Mouse (Mus musculus) cerebellum, adult 2 months (tissue): ENCODE results near the gene Wdr25. TPM values are rescaled to one million over a fixed set of nuclear protein-coding genes. Genes with fewer than 3 reads are reported as not detected.
A peak's percentile ranks its signal among the peaks of the same experiment; 100 is the strongest.

Experiments
- DNase-seq, 2 experiments: peaks; one replicate each; pipeline ENCODE4 v3.0.0; 2021
- H3K27ac ChIP-seq: fragments of 200-500 bp; 2 replicates; pipeline ENCODE4 v1.5.1; 2012; ENCODE audit warnings: low read length, control low read depth, inconsistent platforms; ENCODE audit not compliant: insufficient read depth
- H3K27me3 ChIP-seq: fragments of 200-500 bp; 2 replicates; pipeline ENCODE4 v1.6.1; 2012; ENCODE audit warnings: inconsistent platforms, mild to moderate bottlenecking, low read length, moderate library complexity; ENCODE audit not compliant: control insufficient read depth, insufficient read depth
- H3K4me1 ChIP-seq: fragments of 200-500 bp; 2 replicates; pipeline ENCODE4 v1.6.1; 2011; ENCODE audit warnings: low read length; ENCODE audit not compliant: control insufficient read depth, insufficient read depth
- H3K4me3 ChIP-seq: fragments of 200-500 bp; replicated peaks from 2 replicates; pipeline ENCODE3; 2011; ENCODE audit warnings: mild to moderate bottlenecking, low read depth, low read length, control low read depth; ENCODE audit not compliant: insufficient read depth
- CTCF ChIP-seq: fragments of 200-500 bp; IDR thresholded peaks from 2 replicates; pipeline ENCODE4 v1.5.1; 2011; ENCODE audit warnings: low read depth, mild to moderate bottlenecking, control low read depth, low read length, moderate library complexity, borderline replicate concordance; ENCODE audit not compliant: insufficient read depth
- POLR2A ChIP-seq: fragments of 200-500 bp; IDR thresholded peaks from 2 replicates; pipeline ENCODE4 v1.6.1; 2011; ENCODE audit warnings: low read length, control low read depth, borderline replicate concordance; ENCODE audit not compliant: insufficient read depth
- WGBS: fragments of 180-500 bp; shearing (Covaris S2); methylation state at CpG from one replicate; pipeline ENCODE4 v1.1.7; 2018; 5-methylcytosine and 5-hydroxymethylcytosine counted together
- polyA plus RNA-seq: library from polyadenylated mRNA; depleted of rRNA; stranded (reverse); fragments of >200 nt; gene quantifications from 2 replicates; pipeline ENCODE4 v1.2.3, GENCODE M21; 2012

The Wdr25 gene
- polyA plus RNA-seq, 1 experiment: 16.0 TPM

DNA sequence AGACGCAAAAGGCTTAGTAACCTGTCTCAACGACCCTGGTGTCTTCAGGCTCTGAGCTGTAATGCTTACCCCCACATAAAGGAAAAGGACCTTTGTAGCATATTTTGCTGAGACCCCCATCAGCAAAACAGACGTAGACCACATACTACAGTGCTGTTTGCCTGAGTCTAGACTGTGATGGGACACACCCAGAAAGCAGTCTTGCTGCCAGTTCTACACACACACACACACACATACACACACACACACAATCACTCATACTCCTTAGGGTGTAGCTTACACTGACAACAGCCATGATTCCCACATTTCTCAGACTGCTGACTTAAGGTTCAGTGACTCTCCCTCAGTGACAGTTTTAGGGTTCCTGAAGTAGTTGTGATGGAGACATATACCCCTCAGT lies 12.2 kb upstream of the Wdr25 start:
- Histone ChIP-seq H3K27me3 (no peaks in the 10 kb centered on the region), H3K4me1 (no peaks in the 10 kb centered on the region), H3K4me3 (no peak overlapping the region), H3K27ac (no peak overlapping the region)
- no peak for DNase-seq
- TF ChIP-seq POLR2A (no peak), CTCF (no peak)
- 78% methylated on average over 3 of the region's 3 CpGs for WGBS

GRCm38 (mm10) chr12:108882776-108883175 lies 10.7 kb upstream of the Wdr25 start:
- DNase-seq: no peak
- no peak overlapping the region for H3K27ac ChIP-seq
- WGBS: 92% methylated on average over 8 of the region's 8 CpGs
- no peak overlapping the region for H3K4me3 ChIP-seq
- no peak for TF ChIP-seq CTCF
- no peak for TF ChIP-seq POLR2A
- no peaks in the 10 kb centered on the region for H3K27me3 ChIP-seq
- no peaks in the 10 kb centered on the region for H3K4me1 ChIP-seq

DNA sequence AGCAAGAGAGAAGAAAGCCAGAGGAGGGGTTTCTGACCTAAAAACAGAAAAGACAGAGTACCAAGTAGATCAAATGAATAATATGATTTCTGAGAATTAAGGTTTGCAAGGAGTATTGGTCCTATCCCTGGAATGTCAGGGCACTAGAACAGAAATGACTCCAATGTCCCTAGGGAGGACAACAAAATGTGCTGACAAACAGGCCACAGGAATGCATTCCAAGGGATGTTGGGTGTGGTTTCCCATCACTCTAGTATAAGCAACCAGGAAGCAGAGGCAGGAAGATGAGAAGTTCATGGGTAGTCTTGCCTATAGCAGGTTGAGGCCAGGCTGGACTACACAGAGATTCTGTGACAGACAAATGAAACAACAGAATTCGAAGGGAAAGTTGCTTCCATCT lies 7.5 kb upstream of the Wdr25 start:
- Histone ChIP-seq H3K4me3 (no peak overlapping the region), H3K4me1 (no peaks in the 10 kb centered on the region), H3K27ac (no peak overlapping the region), H3K27me3 (no peaks in the 10 kb centered on the region)
- TF ChIP-seq CTCF (no peak), POLR2A (no peak)
- 91% methylated on average over 1 of the region's 1 CpGs for WGBS
- no peak for DNase-seq

GRCm38 (mm10) chr12:108887077-108887476 lies 6.4 kb upstream of the Wdr25 start:
- WGBS: 91% methylated on average over 4 of the region's 4 CpGs
- TF ChIP-seq POLR2A (no peak), CTCF (no peak)
- H3K4me1 ChIP-seq: no peaks in the 10 kb centered on the region
- H3K27me3 ChIP-seq: no peaks in the 10 kb centered on the region
- H3K27ac ChIP-seq: no peak overlapping the region
- H3K4me3 ChIP-seq: no peak overlapping the region
- DNase-seq: no peak

GRCm38 (mm10) chr12:108888632-108889031 lies 4.8 kb upstream of the Wdr25 start:
- WGBS: 67% methylated on average over 4 of the region's 4 CpGs

DNA sequence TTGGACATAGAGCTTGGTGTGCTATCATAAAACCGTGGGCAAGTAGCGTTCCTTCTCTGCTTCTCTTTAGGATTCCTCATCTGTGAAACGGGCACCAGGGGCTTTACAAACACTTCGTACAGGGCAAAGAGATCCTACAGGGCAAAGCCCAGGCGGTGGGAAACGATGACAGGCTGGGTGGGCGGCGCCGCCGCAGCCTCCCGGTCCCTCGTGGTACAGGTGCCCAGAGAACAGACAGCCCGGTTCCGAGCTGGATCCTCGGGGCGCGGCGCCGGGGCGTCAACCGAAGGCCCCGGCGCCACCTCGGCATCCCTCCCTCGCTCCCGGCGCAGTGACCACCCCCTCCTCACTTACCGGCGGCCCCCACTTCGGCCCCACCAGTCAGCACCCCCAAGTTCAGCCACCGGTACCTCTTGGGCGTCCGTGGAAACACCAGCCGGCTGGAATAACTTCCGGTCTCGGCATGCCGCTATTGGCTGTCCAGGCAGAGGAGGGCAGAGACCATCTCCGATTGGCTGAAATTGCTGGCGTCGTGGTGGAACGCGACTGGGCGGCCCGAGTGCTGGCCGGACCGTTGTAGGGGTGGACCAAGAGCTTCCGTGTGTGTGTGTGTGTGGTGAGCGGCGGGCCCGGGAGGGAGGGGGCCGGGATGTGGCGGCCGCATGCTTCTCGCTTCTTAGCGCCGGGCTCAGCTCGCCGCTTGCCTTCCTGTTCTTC lies 442 bp downstream of the Wdr25 start, which contains the start of gene Wars:
Gene Wars, minus strand, starts transcription at position 460 of the 717 bp plus-strand sequence.
- H3K4me1 ChIP-seq: peaks cover 4% of the 10 kb centered on the region
- WGBS: under 1% methylated on average over 58 of the region's 58 CpGs
- H3K27ac ChIP-seq: no peak within 1 kb of the TSS; the same call in 1 of the 2 replicates
- peak; percentile 97 for DNase-seq
- H3K4me3 ChIP-seq: peak within 1 kb of the TSS; percentile 71
- no peaks in the 10 kb centered on the region for H3K27me3 ChIP-seq
- TF ChIP-seq POLR2A (peak; percentile 85), CTCF (no peak)

More at GRCm38 (mm10) chr12:108888632-108889031, 4.8 kb upstream of the Wdr25 start:
- TF ChIP-seq CTCF (no peak), POLR2A (no peak)
- Histone ChIP-seq H3K27ac (no peak overlapping the region), H3K4me3 (no peak overlapping the region), H3K27me3 (no peaks in the 10 kb centered on the region), H3K4me1 (peaks cover 4% of the 10 kb centered on the region; the same call in 1 of the 2 replicates)
- no peak for DNase-seq

GRCm38 (mm10) chr12:108894432-108894816 lies 993 bp downstream of the Wdr25 start:
- TF ChIP-seq CTCF (no peak), POLR2A (no peak)
- Histone ChIP-seq H3K4me1 (peaks cover 4% of the 10 kb centered on the region), H3K4me3 (peak overlapping the region; percentile 71), H3K27ac (no peak overlapping the region; the same call in 1 of the 2 replicates), H3K27me3 (no peaks in the 10 kb centered on the region)
- no peak for DNase-seq
- WGBS: under 1% methylated on average over 7 of the region's 7 CpGs

DNA sequence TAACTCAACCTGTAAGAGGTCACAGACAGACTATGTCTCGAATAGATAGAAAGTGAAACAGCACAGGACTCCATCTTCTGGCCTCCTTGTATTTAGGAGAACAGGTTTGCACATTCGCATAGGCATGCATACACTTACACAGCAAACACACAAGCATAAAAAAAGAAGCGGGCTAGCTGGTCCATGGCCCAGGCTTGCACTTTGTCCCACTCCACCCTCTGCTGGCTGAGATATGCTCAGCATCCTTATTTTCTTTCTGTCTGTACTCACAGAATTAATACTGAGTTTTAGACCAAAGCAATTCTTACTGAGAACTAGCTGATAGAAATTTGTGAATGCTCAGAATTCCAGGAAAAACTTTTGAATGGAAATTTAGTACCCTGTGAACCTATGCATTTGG lies 2.6 kb downstream of the Wdr25 start:
- 53% methylated on average over 3 of the region's 3 CpGs for whole genome bisulfite sequencing
- Histone ChIP-seq H3K4me1 (peaks cover 4% of the 10 kb centered on the region), H3K4me3 (no peak overlapping the region), H3K27ac (no peak overlapping the region), H3K27me3 (no peaks in the 10 kb centered on the region)
- TF ChIP-seq POLR2A (no peak), CTCF (peak; percentile 38; the same call in 1 of the 2 replicates)
- DNase-seq: peak in 1 of 2 experiments; percentile 21
